Mouse (Mus musculus) hindbrain, embryonic 12.5 days (tissue): ENCODE measurements around the gene Olfr509. TPM values are rescaled to one million over a fixed set of nuclear protein-coding genes. Genes with fewer than 3 reads are reported as not detected.

Experiments
- polyA plus RNA-seq: library from polyadenylated mRNA; unstranded; fragments of >200 nt; fragmentation: Nextera tagmentation; extraction: Ambion mirVana; gene quantifications from 2 replicates; pipeline ENCODE4 v1.2.1, GENCODE M21; 2016

Olfr509 gene
- polyA plus RNA-seq, 1 experiment from 2014 or later = not detected

Other genes starting within 250 kb of the Olfr509 start
- gene Olfr497, start 231.5 kb downstream of the Olfr509 start, polyA plus RNA-seq = not detected in 2 replicates
- gene Olfr498, start 186.6 kb downstream of the Olfr509 start, polyA plus RNA-seq = not detected in 2 replicates
- gene Olfr502, start 126.8 kb downstream of the Olfr509 start, polyA plus RNA-seq = not detected in 2 replicates
- gene Olfr503, start 107.4 kb downstream of the Olfr509 start, polyA plus RNA-seq = not detected in 2 replicates
- gene Olfr504, start 86.1 kb downstream of the Olfr509 start, polyA plus RNA-seq = not detected in 2 replicates
- not detected in 2 replicates for gene Olfr506, start 41.1 kb downstream of the Olfr509 start, polyA plus RNA-seq
- gene Olfr507, start 30.1 kb downstream of the Olfr509 start, polyA plus RNA-seq = not detected in 2 replicates
- not detected in 2 replicates for gene Olfr508, start 21.9 kb downstream of the Olfr509 start, polyA plus RNA-seq
- gene Olfr510, start 14.5 kb upstream of the Olfr509 start, polyA plus RNA-seq = not detected in 2 replicates
- gene Olfr512, start 61.4 kb upstream of the Olfr509 start, polyA plus RNA-seq = not detected in 2 replicates
- gene Olfr513, start 99.1 kb upstream of the Olfr509 start, polyA plus RNA-seq = not detected in 2 replicates
- not detected in 2 replicates for gene Olfr514, start 174.1 kb upstream of the Olfr509 start, polyA plus RNA-seq
- not detected in 2 replicates for gene Olfr516, start 198.6 kb upstream of the Olfr509 start, polyA plus RNA-seq
- not detected in 2 replicates for gene Olfr517, start 220.5 kb upstream of the Olfr509 start, polyA plus RNA-seq
- gene Olfr518, start 233.1 kb upstream of the Olfr509 start, polyA plus RNA-seq = not detected in 2 replicates
- gene Olfr519, start 242.5 kb upstream of the Olfr509 start, polyA plus RNA-seq = not detected in 2 replicates